Comparison of ENCODE assay signal across 10 mouse cellular contexts in the genomic region with DNA sequence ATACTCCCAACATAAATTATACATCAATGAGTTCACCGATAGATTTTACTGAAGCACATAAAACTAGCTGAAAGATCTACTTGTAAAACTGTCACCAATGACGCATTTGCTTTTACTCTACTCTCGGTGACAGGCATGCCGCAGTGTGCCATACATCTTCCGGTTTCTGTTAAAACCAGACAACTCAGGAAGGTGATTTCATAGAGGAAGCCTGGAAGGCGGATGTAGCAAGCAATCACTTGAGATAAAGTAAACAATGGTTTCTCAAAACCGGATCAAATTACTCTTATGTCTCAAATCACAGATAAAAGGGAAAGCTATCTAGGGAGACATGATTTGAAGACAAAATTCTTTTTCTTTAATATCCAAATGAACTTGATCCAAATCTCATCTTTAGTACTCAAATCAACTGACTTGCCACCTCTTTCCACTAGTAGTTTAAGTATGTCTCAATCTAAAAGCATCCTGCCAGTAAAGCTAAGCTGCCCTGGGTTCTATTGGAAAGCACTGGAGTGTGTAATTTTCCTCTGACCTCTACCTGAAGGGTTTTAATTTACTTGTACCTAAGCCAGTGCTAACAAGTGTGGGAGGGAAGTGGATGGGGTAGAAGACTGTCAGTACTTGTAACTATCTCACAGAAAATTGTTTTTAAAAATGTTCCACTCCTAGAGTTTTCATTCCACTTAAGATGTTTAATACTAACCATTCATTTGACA.
A peak's percentile ranks its signal among the peaks of the same experiment; 100 is the strongest.
DNase-seq lines count a peak whose midpoint lies in the region; ATAC-seq and TF ChIP-seq lines count a peak whose summit lies in the region.
"Had no signal": no experiment of that assay in that cellular context is flagged by ENCODE, and none has a peak within 500 bp of the region (broad histone marks: within the 10 kb centered on the region; RNA-seq: fewer than 3 reads in every experiment).

No protein-coding gene starts in this region.

- H3K9me3 ChIP-seq in heart, embryonic 10.5 days = no peaks in the 10 kb centered on the region
- no peaks in the 10 kb centered on the region for H3K9me3 ChIP-seq in kidney, embryonic 15.5 days (replicated peaks)
- H3K9me3 ChIP-seq in forebrain, postnatal 0 days (ENCODE audit: low read length) = no peaks in the 10 kb centered on the region
- H3K9me3 ChIP-seq: limb, embryonic 13.5 days had no signal

- 0 out of 2 replicates have a peak, but pooled peaks cover 2% of the 10 kb centered on the region for H3K36me3 ChIP-seq in heart, embryonic 10.5 days
- H3K36me3 ChIP-seq in kidney, embryonic 15.5 days = no peaks in the 10 kb centered on the region
- no peaks in the 10 kb centered on the region for H3K36me3 ChIP-seq in forebrain, postnatal 0 days (ENCODE audit: insufficient read depth)
- H3K36me3 ChIP-seq: limb, embryonic 13.5 days had no signal

- no peak for TF ChIP-seq CTCF in forebrain, postnatal 0 days (IDR thresholded peaks at IDR 0.05; ENCODE audit: low read depth)

- 45% methylated on average over 7 of the region's 7 CpGs for WGBS in heart, embryonic 10.5 days
- WGBS in kidney, embryonic 15.5 days = 5% methylated on average over 7 of the region's 7 CpGs
- 65% methylated on average over 7 of the region's 7 CpGs for WGBS in forebrain, postnatal 0 days

- no peak overlapping the region for H3K4me2 ChIP-seq in kidney, embryonic 15.5 days
- H3K4me2 ChIP-seq in forebrain, postnatal 0 days (ENCODE audit: low read depth) = no peak overlapping the region
- H3K4me2 ChIP-seq: limb, embryonic 13.5 days had no signal

- H3K27me3 ChIP-seq in heart, embryonic 10.5 days (ENCODE audit: insufficient read depth, poor library complexity, severe bottlenecking) = no peaks in the 10 kb centered on the region
- no peaks in the 10 kb centered on the region for H3K27me3 ChIP-seq in kidney, embryonic 15.5 days
- no peaks in the 10 kb centered on the region for H3K27me3 ChIP-seq in forebrain, postnatal 0 days (ENCODE audit: insufficient read depth, low read length)
- H3K27me3 ChIP-seq: limb, embryonic 13.5 days had no signal

- H3K4me3 ChIP-seq in heart, embryonic 10.5 days = no peak overlapping the region
- H3K4me3 ChIP-seq in kidney, embryonic 15.5 days (replicated peaks) = no peak overlapping the region
- H3K4me3 ChIP-seq in forebrain, postnatal 0 days (ENCODE audit: low read depth, low read length) = no peak overlapping the region
- H3K4me3 ChIP-seq: gastrocnemius, adult 2 months; limb, embryonic 13.5 days had no signal

- ATAC-seq in kidney, embryonic 15.5 days (replicated peaks; ENCODE audit: low FRiP score) = peak; percentile 86
- ATAC-seq in megakaryocyte-erythroid progenitor cell, adult 5-6 weeks (replicated peaks; ENCODE audit: low FRiP score, low TSS enrichment, poor library complexity, severe bottlenecking) = peak; percentile 61
- ATAC-seq in forebrain, postnatal 0 days = no peak

- peaks cover 6% of the 10 kb centered on the region for H3K4me1 ChIP-seq in heart, embryonic 10.5 days
- H3K4me1 ChIP-seq in kidney, embryonic 15.5 days = peaks cover 16% of the 10 kb centered on the region
- H3K4me1 ChIP-seq in forebrain, postnatal 0 days (ENCODE audit: insufficient read depth) = no peaks in the 10 kb centered on the region

- H3K27ac ChIP-seq in heart, embryonic 10.5 days = no peak overlapping the region
- H3K27ac ChIP-seq in kidney, embryonic 15.5 days = peak overlapping the region; percentile 63; the same call in 1 of the 2 replicates
- no peak overlapping the region for H3K27ac ChIP-seq in forebrain, postnatal 0 days (ENCODE audit: low read depth, low read length)
- H3K27ac ChIP-seq: gastrocnemius, adult 2 months; limb, embryonic 13.5 days had no signal

- peak; percentile 27 for DNase-seq in heart, adult 8-10 months (ENCODE audit: low spot score)
- DNase-seq in heart, embryonic 10.5 days (ENCODE audit: low spot score) = no peak
- peak; percentile 86 for DNase-seq in T-cell, adult 2 months (ENCODE audit: low spot score)
- DNase-seq in gastrocnemius, postnatal 10 days = no peak
- DNase-seq in Muller cell, postnatal 12 days (ENCODE audit: inconsistent ontology term) = no peak
- DNase-seq in forebrain, postnatal 0 days = no peak
- DNase-seq: gastrocnemius, adult 2 months had no signal

- no peak overlapping the region for H3K9ac ChIP-seq in kidney, embryonic 15.5 days
- H3K9ac ChIP-seq in forebrain, postnatal 0 days = no peak overlapping the region
- H3K9ac ChIP-seq: limb, embryonic 13.5 days had no signal

Comparison
In these comparisons a context has a peak if more than half of its experiments do, and no peak if none do; other contexts are left out.
1. DNase-seq: peak in heart, adult 8-10 months (single experiment) and T-cell, adult 2 months (single experiment); none in heart, embryonic 10.5 days (single experiment), gastrocnemius, postnatal 10 days (single experiment), Muller cell, postnatal 12 days (single experiment) and forebrain, postnatal 0 days (single experiment).